Mouse (Mus musculus): Measurements from ENCODE around the gene Zfp709.
"Not testable (repeated sequence)": the region's sequence is repeated elsewhere in the genome, so short reads cannot be mapped to it uniquely, and the experiment has no call there.

Gene Zfp709

DNA sequence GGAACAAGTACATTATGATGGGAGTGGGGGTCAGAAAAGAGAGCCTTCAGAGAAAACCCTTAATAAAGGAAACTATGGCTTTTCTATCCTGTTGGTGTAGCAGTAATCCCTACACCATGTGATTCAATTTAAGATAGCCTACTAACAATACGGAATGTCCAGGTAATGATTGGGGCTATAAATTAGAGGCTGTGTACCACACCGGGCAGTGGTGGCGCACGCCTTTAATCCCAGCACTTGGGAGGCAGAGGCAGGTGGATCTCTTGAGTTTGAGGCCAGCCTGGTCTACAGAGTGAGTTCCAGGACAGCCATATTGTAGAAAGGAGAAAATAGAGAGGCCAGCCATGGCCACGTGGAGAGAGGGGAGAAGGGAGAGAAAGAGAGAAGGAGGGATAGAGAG lies 44.0 kb downstream of the Zfp709 start:
- no peak for DNase-seq (ENCODE audit: extremely low spot score, low spot score)

GRCm38 (mm10) chr8:71926551-71926950 lies 44.7 kb downstream of the Zfp709 start:
- no peak for DNase-seq (ENCODE audit: extremely low spot score, low spot score)

DNA sequence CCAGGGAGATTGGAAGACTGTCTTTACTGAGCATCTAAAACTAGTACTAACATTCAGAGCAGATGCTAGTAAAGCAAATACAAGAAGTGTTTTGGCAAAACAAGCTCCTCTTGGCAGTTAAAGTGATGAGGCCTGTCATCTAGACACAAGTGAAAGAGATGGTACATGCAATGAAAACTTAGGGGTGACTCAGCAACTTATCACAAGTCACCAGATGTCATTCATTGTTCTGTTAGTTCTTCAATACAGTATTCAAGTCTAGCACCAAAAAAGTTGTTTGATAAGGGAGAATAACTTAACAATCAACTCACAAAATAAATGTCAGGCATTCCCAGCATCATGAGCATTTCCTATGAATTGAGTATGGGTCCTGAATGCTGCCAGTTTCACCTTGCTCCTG lies 46.0 kb downstream of the Zfp709 start:
- DNase-seq (ENCODE audit: extremely low spot score, low spot score) = no peak

DNA sequence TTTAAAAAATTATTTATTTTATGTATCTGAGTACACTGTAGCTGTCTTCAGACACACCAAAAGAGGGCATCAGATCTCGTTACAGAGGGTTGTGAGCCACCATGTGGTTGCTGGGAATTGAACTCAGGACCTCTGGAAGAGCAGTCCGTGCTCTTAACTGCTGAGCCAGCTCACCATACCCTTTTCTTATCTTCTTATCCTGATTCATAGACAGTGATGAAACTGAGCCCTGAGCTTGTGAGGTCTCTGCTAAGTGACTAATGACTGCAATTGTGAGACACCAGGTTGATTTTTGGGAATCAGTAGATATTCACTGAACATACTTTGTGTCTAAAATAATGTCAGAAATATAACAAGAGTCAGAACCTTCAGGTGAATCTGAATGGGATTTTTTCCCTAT lies 56.2 kb downstream of the Zfp709 start:
- DNase-seq (ENCODE audit: extremely low spot score, low spot score) = not testable (repeated sequence)

GRCm38 (mm10) chr8:71940293-71941208 lies 58.7 kb downstream of the Zfp709 start:
- no peak for DNase-seq (ENCODE audit: extremely low spot score, low spot score)

DNA sequence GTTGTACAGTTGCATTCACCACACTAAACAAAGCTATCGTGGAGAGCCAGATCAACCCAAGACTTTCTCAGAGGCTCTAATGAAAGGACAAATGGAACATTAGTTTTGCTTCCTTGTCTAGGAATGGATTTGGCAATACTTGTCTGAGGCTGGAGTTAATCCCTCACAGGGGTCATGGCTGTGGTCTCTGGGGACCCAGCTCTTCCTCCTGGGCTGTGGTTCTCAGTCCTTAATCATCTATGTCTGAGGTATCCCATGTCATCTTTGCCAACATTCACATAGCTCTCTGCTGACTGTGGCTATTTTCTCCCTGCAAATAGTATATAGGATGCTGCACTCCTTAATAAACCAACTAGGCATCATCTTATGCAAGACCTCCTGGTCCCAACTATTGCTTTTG lies 60.0 kb downstream of the Zfp709 start:
- DNase-seq (ENCODE audit: extremely low spot score, low spot score) = no peak
